Mouse (Mus musculus) small intestine, adult 2 months (tissue): ENCODE results near the gene Dnah14.
"Not testable (repeated sequence)": the region's sequence is repeated elsewhere in the genome, so short reads cannot be mapped to it uniquely, and the experiment has no call there.

Source experiments
- CTCF ChIP-seq: fragments of 200-500 bp; IDR thresholded peaks from 2 replicates; pipeline ENCODE4 v1.5.1; 2012; ENCODE audit warnings: low read depth, mild to moderate bottlenecking, control low read depth, inconsistent platforms, low read length, moderate library complexity, mixed read lengths; ENCODE audit not compliant: insufficient replicate concordance, insufficient read length; ENCODE audit errors: extremely low read depth
- POLR2A ChIP-seq: fragments of 200-500 bp; IDR thresholded peaks from 2 replicates; pipeline ENCODE4 v1.6.1; 2012; ENCODE audit warnings: low read depth, mild to moderate bottlenecking, control low read depth, inconsistent platforms, low read length, moderate library complexity

DNA sequence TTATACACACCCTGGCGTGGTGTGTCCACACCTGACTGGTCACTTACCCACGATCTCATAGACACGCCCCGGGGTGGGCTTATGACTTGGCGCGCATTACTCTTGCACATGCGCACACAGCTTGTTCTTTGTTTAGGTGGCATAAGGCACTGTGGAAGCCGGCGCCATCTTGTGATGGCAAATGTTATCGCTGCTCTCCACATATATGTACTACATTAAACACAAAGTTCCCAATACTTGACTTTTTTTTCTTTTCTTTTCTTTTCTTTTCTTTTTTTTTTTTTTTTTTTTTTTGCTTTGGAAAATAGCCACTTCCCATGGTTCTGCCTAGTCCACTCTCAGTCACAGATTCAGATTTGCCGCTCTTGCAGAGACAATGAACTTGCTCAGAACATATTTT, 206.2 kb downstream of the Dnah14 start:
- not testable (repeated sequence) for TF ChIP-seq CTCF, POLR2A
